Mouse (Mus musculus): ENCODE results near the gene Gm49322. TPM values are rescaled to one million over a fixed set of nuclear protein-coding genes. Genes with fewer than 3 reads are reported as not detected.
"Not testable (repeated sequence)": the region's sequence is repeated elsewhere in the genome, so short reads cannot be mapped to it uniquely, and the experiment has no call there.

Gm49322 gene
- total RNA-seq (2014; fragmentation: Nextera tagmentation) (1.1 and 2.2 TPM in 2 replicates), total RNA-seq (2017) (0.82 and 1.2 TPM in 2 replicates), polyA plus RNA-seq (2012) (2.4 and 2.8 TPM in 2 replicates)

DNA sequence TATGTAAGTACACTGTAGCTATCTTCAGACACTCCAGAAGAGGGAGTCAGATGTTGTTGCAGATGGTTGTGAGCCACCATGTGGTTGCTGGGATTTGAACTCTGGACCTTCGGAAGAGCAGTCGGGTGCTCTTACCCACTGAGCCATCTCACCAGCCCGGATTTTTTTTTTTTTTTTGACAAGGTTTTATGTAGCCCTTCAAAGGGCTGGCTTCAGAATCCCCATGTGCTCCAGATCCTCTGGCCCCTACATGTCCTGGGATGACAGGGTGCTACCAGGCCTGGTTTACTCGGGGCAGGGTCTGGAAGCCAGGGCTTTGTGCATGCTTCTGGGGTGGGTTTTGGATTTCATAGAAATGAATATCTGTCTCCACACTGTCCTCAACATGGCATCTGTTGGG, at the start of gene Gm49322:
Gene Gm49322, plus strand, starts transcription at position 301 of the 400 bp plus-strand sequence.
- H3K27me3 ChIP-seq (ENCODE audit: insufficient read depth, low read length); ATAC-seq (ENCODE audit: extremely low read depth, insufficient number of reproducible peaks, low FRiP score, poor library complexity, severe bottlenecking); H3K9me3 ChIP-seq (replicated peaks); DNase-seq (ENCODE audit: low spot score): not testable (repeated sequence)
- peaks cover 77% of the 10 kb centered on the region for H3K4me1 ChIP-seq (ENCODE audit: insufficient read depth, low read depth, low read length)
- H3K4me3 ChIP-seq (ENCODE audit: low read depth, low read length), result peak within 1 kb of the TSS; percentile 96; the same call in 1 of the 2 replicates
- peaks cover 68% of the 10 kb centered on the region for H3K36me3 ChIP-seq (replicated peaks)

DNA sequence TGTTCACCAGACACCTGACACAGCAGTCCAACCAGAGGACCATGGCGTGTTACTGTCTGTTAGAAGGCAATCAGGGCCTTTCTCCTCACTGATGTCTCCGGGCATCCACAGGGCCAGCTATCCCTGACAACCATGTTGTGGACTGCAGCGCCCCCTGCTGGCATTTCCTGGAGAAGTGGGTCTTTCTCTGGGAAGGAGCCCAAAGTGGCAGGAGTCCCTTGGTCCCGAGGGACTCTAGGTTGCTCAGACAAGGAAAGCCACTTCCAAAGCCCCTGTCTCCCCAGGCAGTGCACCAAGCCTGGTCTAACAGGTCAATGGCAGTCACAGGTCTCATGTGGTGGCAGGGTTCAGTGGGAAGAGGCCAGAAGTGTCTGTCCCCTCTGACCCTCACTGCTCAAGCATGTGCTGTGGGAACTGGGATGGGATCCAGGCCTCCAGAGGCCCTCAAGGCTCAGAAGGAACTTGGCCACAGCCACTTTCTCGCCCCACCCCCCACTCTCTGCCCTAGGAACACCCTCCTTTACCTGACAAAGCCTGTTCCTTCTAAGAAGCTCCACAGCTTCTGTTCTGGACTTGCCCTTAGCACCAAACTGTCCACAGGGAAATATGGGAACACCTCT, 48.4 kb upstream of the Gm49322 start:
- H3K36me3 ChIP-seq (replicated peaks), result peaks cover 66% of the 10 kb centered on the region
- DNase-seq (ENCODE audit: low spot score), result no peak
- TF ChIP-seq GATA1 (IDR thresholded peaks at IDR 0.05; ENCODE audit: borderline replicate concordance, low read length) (no peak), POLR2AphosphoS5 (IDR thresholded peaks at IDR 0.05; ENCODE audit: insufficient replicate concordance, low read depth, low read length) (no peak), TAL1 (conservative IDR thresholded peaks at IDR 0.05; ENCODE audit: low read depth, low read length) (no peak), CTCF (IDR thresholded peaks at IDR 0.05; ENCODE audit: low read depth, low read length) (peak; percentile 60; the same call in 1 of the 2 replicates), GATA2 (IDR thresholded peaks at IDR 0.05; ENCODE audit: borderline replicate concordance, low read depth, low read length) (no peak)
- no peaks in the 10 kb centered on the region for H3K9me3 ChIP-seq (replicated peaks)
- ATAC-seq (ENCODE audit: extremely low read depth, insufficient number of reproducible peaks, low FRiP score, poor library complexity, severe bottlenecking), result no peak
- no peak overlapping the region; the same call in 1 of the 2 replicates for H3K4me3 ChIP-seq (ENCODE audit: low read depth, low read length)
- H3K27me3 ChIP-seq (ENCODE audit: insufficient read depth, low read length), result no peaks in the 10 kb centered on the region
- H3K4me1 ChIP-seq (ENCODE audit: insufficient read depth, low read depth, low read length), result peaks cover 74% of the 10 kb centered on the region

DNA sequence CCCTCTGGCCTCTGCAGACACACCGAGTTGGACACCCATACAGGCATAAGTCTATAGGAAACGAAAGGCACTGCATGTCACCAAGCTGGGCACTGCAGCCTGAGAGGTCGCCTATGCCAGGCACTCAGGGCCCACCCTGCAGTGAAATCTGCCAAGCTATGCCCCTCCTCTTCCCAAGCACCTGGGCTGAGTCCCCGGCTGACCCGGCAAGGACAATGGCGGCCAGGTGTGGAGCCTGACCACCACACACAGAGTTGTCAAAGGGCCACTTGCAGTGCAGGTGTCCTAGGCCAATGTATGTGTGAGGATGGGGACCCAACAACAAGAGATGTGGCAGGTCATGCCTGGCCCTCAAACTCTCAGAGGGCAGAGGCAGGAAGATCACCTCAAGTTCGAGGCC, 46.4 kb upstream of the Gm49322 start:
- Histone ChIP-seq H3K4me1 (ENCODE audit: insufficient read depth, low read depth, low read length) (peaks cover 59% of the 10 kb centered on the region), H3K36me3 (replicated peaks) (peaks cover 59% of the 10 kb centered on the region), H3K9me3 (replicated peaks) (no peaks in the 10 kb centered on the region), H3K4me3 (ENCODE audit: low read depth, low read length) (peak overlapping the region; percentile 66; the same call in 1 of the 2 replicates), H3K27me3 (ENCODE audit: insufficient read depth, low read length) (no peaks in the 10 kb centered on the region)
- DNase-seq (ENCODE audit: low spot score), result no peak
- TF ChIP-seq TAL1 (conservative IDR thresholded peaks at IDR 0.05; ENCODE audit: low read depth, low read length) (no peak), CTCF (IDR thresholded peaks at IDR 0.05; ENCODE audit: low read depth, low read length) (no peak), GATA2 (IDR thresholded peaks at IDR 0.05; ENCODE audit: borderline replicate concordance, low read depth, low read length) (no peak), POLR2AphosphoS5 (IDR thresholded peaks at IDR 0.05; ENCODE audit: insufficient replicate concordance, low read depth, low read length) (no peak), GATA1 (IDR thresholded peaks at IDR 0.05; ENCODE audit: borderline replicate concordance, low read length) (no peak)
- no peak for ATAC-seq (ENCODE audit: extremely low read depth, insufficient number of reproducible peaks, low FRiP score, poor library complexity, severe bottlenecking)

DNA sequence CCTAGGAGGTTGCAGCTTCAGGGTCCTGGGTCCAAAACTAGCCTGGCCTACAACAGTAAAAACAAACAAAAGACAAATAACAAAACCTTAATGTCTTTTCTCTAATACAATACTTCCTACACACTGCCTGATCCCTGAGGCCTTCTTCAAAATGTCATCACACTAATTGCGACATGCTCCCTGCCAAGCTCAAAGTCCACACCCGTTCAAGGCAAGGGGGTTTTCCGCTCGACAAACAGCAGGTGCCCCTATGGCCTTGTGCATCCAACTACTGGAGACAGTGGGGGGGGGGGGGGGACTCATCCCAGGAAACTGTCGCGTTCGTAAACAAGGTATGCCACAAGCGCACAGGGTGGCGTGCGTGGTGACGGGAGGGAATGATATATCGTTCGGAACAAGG, 45.2 kb upstream of the Gm49322 start:
- TF ChIP-seq GATA1 (IDR thresholded peaks at IDR 0.05; ENCODE audit: borderline replicate concordance, low read length) (no peak), POLR2AphosphoS5 (IDR thresholded peaks at IDR 0.05; ENCODE audit: insufficient replicate concordance, low read depth, low read length) (no peak), CTCF (IDR thresholded peaks at IDR 0.05; ENCODE audit: low read depth, low read length) (no peak), TAL1 (conservative IDR thresholded peaks at IDR 0.05; ENCODE audit: low read depth, low read length) (no peak), GATA2 (IDR thresholded peaks at IDR 0.05; ENCODE audit: borderline replicate concordance, low read depth, low read length) (no peak)
- Histone ChIP-seq H3K4me1 (ENCODE audit: insufficient read depth, low read depth, low read length) (peaks cover 50% of the 10 kb centered on the region), H3K9me3 (replicated peaks) (no peaks in the 10 kb centered on the region), H3K4me3 (ENCODE audit: low read depth, low read length) (peak overlapping the region; percentile 92), H3K27me3 (ENCODE audit: insufficient read depth, low read length) (no peaks in the 10 kb centered on the region), H3K36me3 (replicated peaks) (peaks cover 63% of the 10 kb centered on the region)
- ATAC-seq (ENCODE audit: extremely low read depth, insufficient number of reproducible peaks, low FRiP score, poor library complexity, severe bottlenecking) (no peak), DNase-seq (ENCODE audit: low spot score) (no peak)

DNA sequence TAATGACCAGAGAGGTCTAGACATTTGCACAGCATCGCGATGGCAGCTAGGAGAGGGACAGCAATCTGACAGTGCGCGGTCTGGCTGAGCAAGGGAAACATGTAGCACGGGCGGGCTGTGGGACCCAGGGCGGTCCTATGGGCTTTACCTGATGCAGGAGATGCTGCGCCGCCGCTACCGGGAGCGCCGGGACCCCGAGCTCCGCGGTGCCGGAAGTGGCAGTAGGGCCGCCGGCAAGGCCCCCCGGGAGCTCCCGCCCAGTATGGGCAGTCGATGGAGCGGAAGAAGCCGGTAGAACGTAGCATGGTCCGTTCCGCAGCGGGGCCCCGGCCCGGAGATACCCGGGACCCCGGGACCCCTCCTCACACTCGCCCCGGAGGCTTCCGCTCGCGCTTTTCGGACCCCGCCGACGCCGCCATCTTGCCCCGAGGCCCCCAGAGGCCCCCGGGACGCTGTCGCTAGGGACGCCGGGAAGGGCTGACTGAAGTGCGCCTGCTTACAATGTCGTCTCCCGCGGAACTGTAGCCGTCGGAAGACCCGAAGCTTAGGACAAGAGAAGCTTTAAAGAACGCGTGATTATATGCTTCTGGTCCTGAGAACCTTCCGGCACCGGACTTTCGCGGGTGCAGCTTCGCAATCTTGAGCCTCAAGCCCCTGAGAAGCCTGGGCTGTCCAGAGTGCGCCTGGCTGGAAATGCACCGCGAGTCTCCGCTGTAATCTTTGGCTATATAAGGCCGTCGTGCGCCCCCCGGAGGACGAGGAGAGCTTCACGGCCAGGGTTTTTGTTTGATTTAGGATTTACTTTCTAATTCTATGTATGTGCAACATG, 44.5 kb upstream of the Gm49322 start, which contains the start of gene Rexo1:
Gene Rexo1, minus strand, starts transcription at position 445 of the 829 bp plus-strand sequence.
- H3K27me3 ChIP-seq (ENCODE audit: insufficient read depth, low read length), result no peaks in the 10 kb centered on the region
- DNase-seq (ENCODE audit: low spot score) (peak; percentile 92), ATAC-seq (ENCODE audit: extremely low read depth, insufficient number of reproducible peaks, low FRiP score, poor library complexity, severe bottlenecking) (peak; percentile 71; the same call in 1 of the 2 replicates)
- peaks cover 68% of the 10 kb centered on the region for H3K36me3 ChIP-seq (replicated peaks)
- no peak for TF ChIP-seq GATA2 (IDR thresholded peaks at IDR 0.05; ENCODE audit: borderline replicate concordance, low read depth, low read length)
- TF ChIP-seq TAL1 (conservative IDR thresholded peaks at IDR 0.05; ENCODE audit: low read depth, low read length), result no peak
- 0 out of 2 replicates have a peak, but pooled peaks have one; percentile 38 for TF ChIP-seq CTCF (IDR thresholded peaks at IDR 0.05; ENCODE audit: low read depth, low read length)
- TF ChIP-seq POLR2AphosphoS5 (IDR thresholded peaks at IDR 0.05; ENCODE audit: insufficient replicate concordance, low read depth, low read length), result no peak
- TF ChIP-seq GATA1 (IDR thresholded peaks at IDR 0.05; ENCODE audit: borderline replicate concordance, low read length), result no peak
- H3K4me1 ChIP-seq (ENCODE audit: insufficient read depth, low read depth, low read length), result peaks cover 56% of the 10 kb centered on the region
- H3K4me3 ChIP-seq (ENCODE audit: low read depth, low read length), result peak within 1 kb of the TSS; percentile 92
- H3K9me3 ChIP-seq (replicated peaks), result no peaks in the 10 kb centered on the region
